ENCODE assay signal across 9 mouse cellular contexts in the genomic region with DNA sequence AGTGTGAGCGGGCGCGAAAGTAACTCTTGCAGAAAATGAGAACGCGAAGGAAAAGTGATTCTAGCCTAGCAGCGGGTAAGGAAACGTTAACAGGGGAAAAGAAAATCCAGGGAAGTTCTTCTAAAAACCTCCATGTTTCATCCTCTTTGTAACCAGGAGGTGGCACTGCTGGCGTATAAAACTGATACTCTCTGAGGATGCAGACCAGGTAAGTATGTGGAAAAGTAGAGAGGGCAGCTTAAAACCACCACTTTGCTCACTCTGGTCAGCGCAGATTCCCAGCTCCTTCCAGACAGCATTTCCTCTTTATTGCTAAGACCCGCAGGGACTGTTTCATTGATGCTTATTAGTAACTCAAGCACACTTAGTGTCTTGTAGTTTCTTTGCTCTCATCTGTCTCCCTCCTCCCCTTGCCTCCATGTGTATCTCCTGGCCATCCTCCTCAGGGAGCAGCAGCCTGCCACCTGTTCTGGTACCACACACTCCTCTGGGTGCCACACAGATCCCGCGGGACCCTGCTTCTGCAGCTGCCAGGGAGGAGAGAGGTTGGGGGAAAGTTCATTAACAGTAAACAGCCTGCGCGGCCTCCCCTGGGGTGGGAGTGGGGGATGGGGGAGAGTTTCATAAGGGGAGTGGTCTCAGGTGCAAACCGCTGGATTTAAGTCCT. TPM values are rescaled to one million over a fixed set of nuclear protein-coding genes. Genes with fewer than 3 reads are reported as not detected.
DNase-seq lines count a peak whose midpoint lies in the region; ATAC-seq lines count a peak whose summit lies in the region.
"Had no signal": no experiment of that assay in that cellular context is flagged by ENCODE, and none has a peak within 500 bp of the region (broad histone marks: within the 10 kb centered on the region; RNA-seq: fewer than 3 reads in every experiment).

No protein-coding gene starts in this region.

- ATAC-seq in liver, embryonic 12.5 days, result no peak
- peak; percentile 77; the same call in 1 of the 2 replicates for ATAC-seq in hindbrain, embryonic 15.5 days (ENCODE audit: low FRiP score, low read depth)
- ATAC-seq in stomach, embryonic 16.5 days (ENCODE audit: insufficient read depth, low FRiP score), result peak; percentile 56; the same call in 1 of the 2 replicates

- H3K27ac ChIP-seq in liver, embryonic 12.5 days, result no peak overlapping the region
- H3K27ac ChIP-seq in hindbrain, embryonic 15.5 days (replicated peaks), result no peak overlapping the region
- H3K27ac ChIP-seq in midbrain, embryonic 10.5 days (replicated peaks), result no peak overlapping the region
- no peak overlapping the region for H3K27ac ChIP-seq in stomach, embryonic 16.5 days (ENCODE audit: low read length)

- no peak overlapping the region for H3K4me2 ChIP-seq in liver, embryonic 12.5 days
- H3K4me2 ChIP-seq in hindbrain, embryonic 15.5 days, result no peak overlapping the region
- peak overlapping the region; percentile 38 for H3K4me2 ChIP-seq in stomach, embryonic 16.5 days (ENCODE audit: low read depth, low read length)

- no peaks in the 10 kb centered on the region for H3K27me3 ChIP-seq in liver, embryonic 12.5 days (replicated peaks)
- no peaks in the 10 kb centered on the region for H3K27me3 ChIP-seq in hindbrain, embryonic 15.5 days
- no peaks in the 10 kb centered on the region for H3K27me3 ChIP-seq in midbrain, embryonic 10.5 days (ENCODE audit: low read depth, poor library complexity, severe bottlenecking)
- no peaks in the 10 kb centered on the region for H3K27me3 ChIP-seq in stomach, embryonic 16.5 days (ENCODE audit: control insufficient read depth, insufficient read depth, low read length)
- H3K27me3 ChIP-seq: megakaryocyte, embryonic 14.5 days had no signal

- no peak overlapping the region for H3K4me3 ChIP-seq in liver, embryonic 12.5 days
- no peak overlapping the region for H3K4me3 ChIP-seq in hindbrain, embryonic 15.5 days
- H3K4me3 ChIP-seq in midbrain, embryonic 10.5 days, result no peak overlapping the region
- no peak overlapping the region; the same call in 1 of the 2 replicates for H3K4me3 ChIP-seq in stomach, embryonic 16.5 days (replicated peaks; ENCODE audit: low read length)
- H3K4me3 ChIP-seq: megakaryocyte, embryonic 14.5 days had no signal

- intact Hi-C loops in left cerebral cortex, postnatal 10 days (cut with DNase I), result loop anchor here (5.0 kb wide), 1 partner anchor 568 kb away; no protein-coding TSS in a partner anchor

- H3K9ac ChIP-seq in liver, embryonic 12.5 days, result no peak overlapping the region
- no peak overlapping the region for H3K9ac ChIP-seq in hindbrain, embryonic 15.5 days
- H3K9ac ChIP-seq in stomach, embryonic 16.5 days (ENCODE audit: low read length), result peak overlapping the region; percentile 48; the same call in 1 of the 2 replicates

- 16% methylated on average over 15 of the region's 15 CpGs for WGBS in liver, embryonic 12.5 days (ENCODE audit: insufficient replicate concordance)
- 17% methylated on average over 15 of the region's 15 CpGs for WGBS in hindbrain, embryonic 15.5 days
- 15% methylated on average over 15 of the region's 15 CpGs for WGBS in midbrain, embryonic 10.5 days
- 16% methylated on average over 15 of the region's 15 CpGs for WGBS in stomach, embryonic 16.5 days

- DNase-seq in liver, result peak; percentile 17
- DNase-seq in embryo, embryonic 11.5 days (ENCODE audit: low read depth, low spot score), result peak; percentile 20
- peak; percentile 29 to 31 for DNase-seq in left cerebral cortex, postnatal 10 days (ENCODE audit: extremely low spot score in 1 of 2, low spot score in 2 of 2)
- peak; percentile 35 for DNase-seq in midbrain, embryonic 10.5 days (ENCODE audit: low spot score)
- no peak for DNase-seq in urinary bladder, postnatal 10 days (ENCODE audit: low spot score)

- no peaks in the 10 kb centered on the region for H3K4me1 ChIP-seq in liver, embryonic 12.5 days
- 0 out of 2 replicates have a peak, but pooled peaks cover 3% of the 10 kb centered on the region for H3K4me1 ChIP-seq in hindbrain, embryonic 15.5 days (replicated peaks)
- H3K4me1 ChIP-seq in midbrain, embryonic 10.5 days, result 0 out of 2 replicates have a peak, but pooled peaks cover 3% of the 10 kb centered on the region
- H3K4me1 ChIP-seq in stomach, embryonic 16.5 days (ENCODE audit: control insufficient read depth, insufficient read depth, low read length), result no peaks in the 10 kb centered on the region

- H3K36me3 ChIP-seq in liver, embryonic 12.5 days, result no peaks in the 10 kb centered on the region
- no peaks in the 10 kb centered on the region for H3K36me3 ChIP-seq in hindbrain, embryonic 15.5 days
- no peaks in the 10 kb centered on the region for H3K36me3 ChIP-seq in midbrain, embryonic 10.5 days
- H3K36me3 ChIP-seq in stomach, embryonic 16.5 days (ENCODE audit: control insufficient read depth, insufficient read depth, low read length), result no peaks in the 10 kb centered on the region

- H3K9me3 ChIP-seq in liver, embryonic 12.5 days (replicated peaks), result no peaks in the 10 kb centered on the region
- H3K9me3 ChIP-seq in hindbrain, embryonic 15.5 days, result no peaks in the 10 kb centered on the region
- H3K9me3 ChIP-seq in midbrain, embryonic 10.5 days (replicated peaks), result no peaks in the 10 kb centered on the region
- no peaks in the 10 kb centered on the region for H3K9me3 ChIP-seq in stomach, embryonic 16.5 days (replicated peaks; ENCODE audit: control insufficient read depth, low read length)
- H3K9me3 ChIP-seq: megakaryocyte, embryonic 14.5 days had no signal

RNA-seq across cellular contexts. Expression of a gene that starts 37.8 kb away (rescaled TPM):
- 1.6 and 1.7 TPM in 2 replicates for polyA plus RNA-seq in liver, embryonic 12.5 days (2016; fragmentation: Nextera tagmentation; extraction: Ambion mirVana)
- 1.9 and 2.3 TPM in 2 replicates for polyA plus RNA-seq in hindbrain, embryonic 15.5 days (2015; fragmentation: Nextera tagmentation; extraction: Ambion mirVana)
- total RNA-seq in left cerebral cortex, postnatal 10 days (2021), result 1 to 10 TPM in 1 of 2 experiments, under 1 TPM in 1; 0.89 to 1.2 TPM
- 3.8 and 4.9 TPM in 2 replicates for polyA plus RNA-seq in midbrain, embryonic 10.5 days (2016; fragmentation: Nextera tagmentation; extraction: Ambion mirVana)
- 6.0 and 6.2 TPM in 2 replicates for polyA plus RNA-seq in stomach, embryonic 16.5 days (2015; fragmentation: Nextera tagmentation; extraction: Ambion mirVana)
